Mouse (Mus musculus): ENCODE results near the gene Olfr735. TPM values are rescaled to one million over a fixed set of nuclear protein-coding genes. Genes with fewer than 3 reads are reported as not detected.

The Olfr735 gene
- polyA plus RNA-seq (2017; shearing (Covaris generic)), result not detected

DNA sequence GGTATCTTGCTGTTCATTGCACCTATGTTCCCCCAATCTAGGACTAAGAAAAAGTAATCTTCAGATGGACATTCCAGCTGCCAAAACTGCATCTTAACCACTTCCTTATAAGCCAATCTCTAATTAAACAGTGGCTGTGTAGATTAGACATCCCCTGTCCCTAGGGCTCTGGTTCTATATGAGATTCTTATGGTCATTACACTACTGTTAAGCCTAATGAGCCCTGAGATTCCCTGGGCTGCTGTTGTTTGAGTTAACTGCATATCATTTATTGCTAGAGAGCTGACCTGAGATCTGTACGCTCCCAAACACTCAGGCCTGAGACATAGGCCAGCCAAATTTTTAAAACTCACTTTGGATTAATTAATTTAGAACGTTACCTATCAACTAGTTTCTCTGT is at the start of gene Olfr735:
TSS of gene Olfr735 (minus strand) at position 77 of the 400 bp plus-strand sequence.

DNA sequence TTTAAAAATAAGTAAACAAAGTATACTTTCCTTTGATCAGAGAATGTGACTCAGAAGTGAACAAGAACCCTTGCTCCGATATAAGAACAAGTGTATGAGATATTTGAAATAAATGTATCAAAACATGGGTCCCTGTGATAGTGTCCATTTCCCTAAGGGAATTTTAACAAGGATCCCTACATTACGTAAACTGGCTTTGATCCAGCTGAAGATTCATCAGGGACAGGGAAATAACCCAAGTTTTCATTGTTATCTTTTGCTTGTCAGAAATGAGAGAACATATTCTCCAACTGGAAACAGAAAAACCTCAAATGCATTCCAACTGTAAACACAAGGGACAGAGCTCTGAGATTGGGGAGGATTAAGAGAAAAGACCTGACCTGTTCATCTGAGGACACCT is 32.2 kb upstream of the Olfr735 start, which contains the start of gene Olfr736:
TSS of gene Olfr736 (plus strand) at position 301 of the 400 bp plus-strand sequence.

DNA sequence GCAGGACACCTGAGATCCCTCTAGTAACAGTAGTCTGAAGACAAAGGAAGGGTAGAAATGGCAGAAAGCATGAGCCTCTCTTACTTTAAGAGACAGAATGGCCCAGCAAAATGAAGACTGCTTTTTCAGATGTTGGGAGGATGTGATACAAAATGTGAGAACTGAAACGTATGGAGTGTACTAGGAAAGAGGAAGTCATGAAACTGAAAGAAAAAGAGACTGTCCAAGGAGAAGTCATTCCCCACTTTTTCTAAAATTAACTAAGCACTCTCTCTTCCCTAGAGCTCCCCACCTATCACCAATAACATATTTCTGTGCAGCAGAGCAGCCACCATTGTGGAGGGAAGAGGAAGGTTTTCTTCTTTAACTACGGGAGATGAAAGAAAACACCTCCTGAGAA is 8.9 kb upstream of the Olfr735 start, which contains the start of gene Tlr11:
TSS of gene Tlr11 (plus strand) at position 322 of the 400 bp plus-strand sequence.

GRCm38 (mm10) chr14:50326661-50327060 is 22.0 kb downstream of the Olfr735 start, which contains the start of gene Olfr734:
Olfr734 (minus strand) TSS chr14:50326761.

GRCm38 (mm10) chr14:50301422-50301821 is 47.2 kb downstream of the Olfr735 start, which contains the start of gene Olfr733:
Olfr733 (minus strand) TSS chr14:50301522.

Other genes starting within 250 kb of the Olfr735 start
- gene Olfr727, start 225.7 kb downstream of the Olfr735 start, polyA plus RNA-seq (2017; shearing (Covaris generic)), result under 1 TPM in 1 of 2 experiments, not detected in 1; 0.89 TPM
- under 1 TPM in 1 of 2 experiments, not detected in 1; 0.42 TPM for gene Olfr728, start 206.2 kb downstream of the Olfr735 start, polyA plus RNA-seq (2017; shearing (Covaris generic))
- gene Olfr729, start 196.0 kb downstream of the Olfr735 start, polyA plus RNA-seq (2017; shearing (Covaris generic)), result under 1 TPM; 0.08 to 0.43 TPM
- not detected for gene Olfr730, start 160.7 kb downstream of the Olfr735 start, polyA plus RNA-seq (2017; shearing (Covaris generic))
- under 1 TPM; 0.10 to 0.11 TPM for gene Olfr731, start 107.0 kb downstream of the Olfr735 start, polyA plus RNA-seq (2017; shearing (Covaris generic))
- under 1 TPM; 0.17 to 0.23 TPM for gene Olfr732, start 64.7 kb downstream of the Olfr735 start, polyA plus RNA-seq (2017; shearing (Covaris generic))
- gene Olfr733, start 47.4 kb downstream of the Olfr735 start, polyA plus RNA-seq (2017; shearing (Covaris generic)), result under 1 TPM in 1 of 2 experiments, not detected in 1; 0.22 TPM
- under 1 TPM in 1 of 2 experiments, not detected in 1; 0.04 TPM for gene Olfr734, start 22.1 kb downstream of the Olfr735 start, polyA plus RNA-seq (2017; shearing (Covaris generic))
- not detected for gene Tlr11, start 9.0 kb upstream of the Olfr735 start, polyA plus RNA-seq (2017; shearing (Covaris generic))
- gene Olfr736, start 32.3 kb upstream of the Olfr735 start, polyA plus RNA-seq (2017; shearing (Covaris generic)), result under 1 TPM in 1 of 2 experiments, not detected in 1; 0.12 TPM
- gene Olfr738, start 58.7 kb upstream of the Olfr735 start, polyA plus RNA-seq (2017; shearing (Covaris generic)), result not detected
- not detected for gene Olfr739, start 69.8 kb upstream of the Olfr735 start, polyA plus RNA-seq (2017; shearing (Covaris generic))
- gene Olfr740, start 96.7 kb upstream of the Olfr735 start, polyA plus RNA-seq (2017; shearing (Covaris generic)), result not detected
- gene Olfr741, start 123.9 kb upstream of the Olfr735 start, polyA plus RNA-seq (2017; shearing (Covaris generic)), result not detected
- gene Olfr742, start 154.7 kb upstream of the Olfr735 start, polyA plus RNA-seq (2017; shearing (Covaris generic)), result not detected
- gene Olfr743, start 173.0 kb upstream of the Olfr735 start, polyA plus RNA-seq (2017; shearing (Covaris generic)), result under 1 TPM in 1 of 2 experiments, not detected in 1; 0.27 TPM